Mouse (Mus musculus): Measurements from ENCODE around the gene D13Ertd608e. TPM values are rescaled to one million over a fixed set of nuclear protein-coding genes. Genes with fewer than 3 reads are reported as not detected.

D13Ertd608e gene
- total and polyA plus RNA-seq, 3 experiments, result not detected

GRCm38 (mm10) chr13:119792791-119793404 lies 42.9 kb upstream of the D13Ertd608e start:
- DNase-seq (ENCODE audit: low read depth, low spot score), result no peak
- no peaks in the 10 kb centered on the region for H3K27me3 ChIP-seq (ENCODE audit: control insufficient read depth in 1 of 2, insufficient read depth in 2 of 2, low read length in 2 of 2)
- no peak overlapping the region for H3K4me3 ChIP-seq (ENCODE audit: control insufficient read depth in 1 of 2, insufficient read depth in 1 of 2, low read depth in 2 of 2, low read length in 2 of 2)
- H3K79me2 ChIP-seq (ENCODE audit: control insufficient read depth, insufficient read depth, low read length, poor library complexity), result peaks cover 28% of the 10 kb centered on the region
- H3K4me1 ChIP-seq (ENCODE audit: control insufficient read depth in 1 of 2, insufficient read depth in 2 of 2, low read length in 2 of 2), result peaks cover 3 to 13% of the 10 kb centered on the region in 2 experiments; a peak in 3 of 4 replicates
- H3K9me3 ChIP-seq (replicated peaks; ENCODE audit: insufficient read depth, low read length), result no peaks in the 10 kb centered on the region
- H3K27ac ChIP-seq (ENCODE audit: control insufficient read depth, low read depth, low read length), result no peak overlapping the region
- no peak overlapping the region for H3K9ac ChIP-seq (ENCODE audit: control insufficient read depth, low read depth, low read length, poor library complexity, severe bottlenecking)
- TF ChIP-seq KAT2A (conservative IDR thresholded peaks at IDR 0.05; ENCODE audit: low read depth, low read length), result no peak
- no peak for TF ChIP-seq TCF12 (IDR thresholded peaks at IDR 0.05; ENCODE audit: low read depth, low read length)
- no peak for TF ChIP-seq HCFC1 (IDR thresholded peaks at IDR 0.05; ENCODE audit: low read depth, low read length)
- no peak for TF ChIP-seq USF1 (IDR thresholded peaks at IDR 0.05; ENCODE audit: low read depth, low read length)
- H3K36me3 ChIP-seq (ENCODE audit: control insufficient read depth in 1 of 2, insufficient read depth in 2 of 2, low read length in 2 of 2), result peaks cover 6 to 20% of the 10 kb centered on the region in 2 experiments

- Histone ChIP-seq H3K79me2 (ENCODE audit: control insufficient read depth, insufficient read depth, low read length, poor library complexity) (no peaks in the 10 kb centered on the region), H3K4me1 (ENCODE audit: control insufficient read depth in 1 of 2, insufficient read depth in 2 of 2, low read length in 2 of 2) (no peaks in the 10 kb centered on the region), H3K9me3 (replicated peaks; ENCODE audit: insufficient read depth, low read length) (no peaks in the 10 kb centered on the region), H3K36me3 (ENCODE audit: control insufficient read depth in 1 of 2, insufficient read depth in 2 of 2, low read length in 2 of 2) (no peaks in the 10 kb centered on the region), H3K9ac (ENCODE audit: control insufficient read depth, low read depth, low read length, poor library complexity, severe bottlenecking) (no peak overlapping the region), H3K4me3 (ENCODE audit: control insufficient read depth in 1 of 2, insufficient read depth in 1 of 2, low read depth in 2 of 2, low read length in 2 of 2) (no peak overlapping the region), H3K27me3 (ENCODE audit: control insufficient read depth in 1 of 2, insufficient read depth in 2 of 2, low read length in 2 of 2) (no peaks in the 10 kb centered on the region), H3K27ac (ENCODE audit: control insufficient read depth, low read depth, low read length) (no peak overlapping the region)
- TF ChIP-seq TAL1 (IDR thresholded peaks at IDR 0.05; ENCODE audit: low read length) (no peak), CTCF (IDR thresholded peaks at IDR 0.05 in 2 of 3, conservative IDR thresholded peaks at IDR 0.05 in 1 of 3; ENCODE audit: control insufficient read depth in 1 of 3, insufficient read depth in 1 of 3, low read depth in 2 of 3, low read length in 3 of 3, poor library complexity in 1 of 3, severe bottlenecking in 1 of 3) (no peak), MXI1 (IDR thresholded peaks at IDR 0.05; ENCODE audit: low read depth, low read length) (no peak), CHD2 (IDR thresholded peaks at IDR 0.05; ENCODE audit: low read length) (no peak), USF2 (IDR thresholded peaks at IDR 0.05; ENCODE audit: borderline replicate concordance in 1 of 2, insufficient read depth in 1 of 2, low read depth in 1 of 2, low read length in 2 of 2) (no peak), POLR2AphosphoS2 (IDR thresholded peaks at IDR 0.05; ENCODE audit: low read length) (no peak), USF1 (IDR thresholded peaks at IDR 0.05; ENCODE audit: low read depth, low read length) (no peak), TCF12 (IDR thresholded peaks at IDR 0.05; ENCODE audit: low read depth, low read length) (no peak), SIN3A (IDR thresholded peaks at IDR 0.05; ENCODE audit: low read length) (no peak), SMC3 (IDR thresholded peaks at IDR 0.05; ENCODE audit: low read depth, low read length) (no peak), JUND (IDR thresholded peaks at IDR 0.05; ENCODE audit: low read depth, low read length) (no peak), NRF1 (IDR thresholded peaks at IDR 0.05; ENCODE audit: insufficient read depth, low read depth, low read length, poor library complexity, severe bottlenecking) (no peak)
- no peak for DNase-seq (ENCODE audit: low read depth, low spot score)
Measured at GRCm38 (mm10) chr13:119797656-119798055, 38.1 kb upstream of the D13Ertd608e start.

GRCm38 (mm10) chr13:119808937-119809336 lies 26.9 kb upstream of the D13Ertd608e start:
- Histone ChIP-seq H3K4me1 (ENCODE audit: control insufficient read depth in 1 of 2, insufficient read depth in 2 of 2, low read length in 2 of 2) (no peaks in the 10 kb centered on the region), H3K9me3 (replicated peaks; ENCODE audit: insufficient read depth, low read length) (no peaks in the 10 kb centered on the region), H3K36me3 (ENCODE audit: control insufficient read depth in 1 of 2, insufficient read depth in 2 of 2, low read length in 2 of 2) (no peaks in the 10 kb centered on the region), H3K27me3 (ENCODE audit: control insufficient read depth in 1 of 2, insufficient read depth in 2 of 2, low read length in 2 of 2) (no peaks in the 10 kb centered on the region; a peak in 2 of 4 replicates), H3K9ac (ENCODE audit: control insufficient read depth, low read depth, low read length, poor library complexity, severe bottlenecking) (no peak overlapping the region), H3K27ac (ENCODE audit: control insufficient read depth, low read depth, low read length) (no peak overlapping the region), H3K79me2 (ENCODE audit: control insufficient read depth, insufficient read depth, low read length, poor library complexity) (no peaks in the 10 kb centered on the region), H3K4me3 (ENCODE audit: control insufficient read depth in 1 of 2, insufficient read depth in 1 of 2, low read depth in 2 of 2, low read length in 2 of 2) (no peak overlapping the region)
- DNase-seq (ENCODE audit: low read depth, low spot score), result no peak
- no peak for TF ChIP-seq ETS1 (IDR thresholded peaks at IDR 0.05; ENCODE audit: low read depth, low read length)
